Mouse (Mus musculus): ENCODE measurements around the gene Ldlrad3. TPM values are rescaled to one million over a fixed set of nuclear protein-coding genes. Genes with fewer than 3 reads are reported as not detected.

The Ldlrad3 gene
- polyA plus RNA-seq, 1 experiment: 9.8 TPM

DNA sequence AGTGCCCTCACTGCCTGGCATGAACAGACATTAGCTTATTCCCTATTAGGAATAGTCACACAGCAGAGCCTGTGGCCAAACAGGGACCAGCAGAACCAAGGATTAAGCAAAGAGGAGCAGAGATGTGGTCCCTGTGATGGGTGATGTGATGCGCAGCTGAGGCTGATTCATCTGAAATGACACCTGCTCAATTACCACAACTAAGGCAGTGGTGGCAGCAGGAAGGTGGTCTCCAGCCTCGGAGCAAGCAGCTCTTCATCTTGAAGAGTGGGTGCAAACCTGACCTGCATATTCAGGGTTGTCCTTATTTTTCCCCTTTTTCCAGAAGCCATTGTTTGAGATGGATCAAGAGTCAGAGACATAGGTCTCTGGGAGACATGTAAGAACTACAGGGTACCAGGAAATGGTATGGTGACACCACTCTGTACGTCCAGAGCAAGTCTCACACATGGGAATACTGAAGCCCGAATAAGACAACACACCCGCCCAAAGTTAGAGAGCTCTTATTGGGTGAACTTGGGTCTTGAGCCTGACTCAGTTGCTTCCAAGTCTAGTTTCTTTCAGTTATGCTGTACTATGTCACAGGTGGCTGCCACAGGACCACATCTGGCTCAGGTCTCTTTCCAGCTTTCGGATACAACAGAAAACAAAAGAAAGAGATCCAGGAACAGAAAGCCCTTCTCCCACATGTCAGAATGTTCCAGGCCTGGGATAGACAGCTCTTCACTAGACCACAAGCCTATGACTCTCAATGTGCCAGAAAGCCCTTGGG is 112.7 kb downstream of the Ldlrad3 start:
- DNase-seq (ENCODE audit: low read depth): no peak

DNA sequence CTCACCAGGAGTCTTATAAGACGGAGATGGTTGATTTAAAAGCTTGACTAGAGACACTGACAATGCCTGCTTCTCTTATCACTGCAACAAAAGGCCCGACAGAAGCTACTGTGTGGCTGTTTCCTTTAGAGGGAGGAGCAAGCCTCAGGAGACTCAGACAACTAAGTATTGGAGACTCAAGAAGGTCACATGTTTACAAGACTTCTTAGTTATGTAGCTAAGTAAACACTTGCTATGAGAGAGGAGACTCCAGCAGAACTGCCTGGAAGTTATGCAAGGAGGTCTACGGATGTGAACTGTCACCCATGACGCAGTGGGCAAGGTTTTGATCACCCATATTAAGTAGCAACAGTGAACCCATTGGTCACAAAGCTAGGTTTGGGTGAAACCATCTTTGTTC is 113.3 kb downstream of the Ldlrad3 start:
- DNase-seq (ENCODE audit: low read depth): no peak

DNA sequence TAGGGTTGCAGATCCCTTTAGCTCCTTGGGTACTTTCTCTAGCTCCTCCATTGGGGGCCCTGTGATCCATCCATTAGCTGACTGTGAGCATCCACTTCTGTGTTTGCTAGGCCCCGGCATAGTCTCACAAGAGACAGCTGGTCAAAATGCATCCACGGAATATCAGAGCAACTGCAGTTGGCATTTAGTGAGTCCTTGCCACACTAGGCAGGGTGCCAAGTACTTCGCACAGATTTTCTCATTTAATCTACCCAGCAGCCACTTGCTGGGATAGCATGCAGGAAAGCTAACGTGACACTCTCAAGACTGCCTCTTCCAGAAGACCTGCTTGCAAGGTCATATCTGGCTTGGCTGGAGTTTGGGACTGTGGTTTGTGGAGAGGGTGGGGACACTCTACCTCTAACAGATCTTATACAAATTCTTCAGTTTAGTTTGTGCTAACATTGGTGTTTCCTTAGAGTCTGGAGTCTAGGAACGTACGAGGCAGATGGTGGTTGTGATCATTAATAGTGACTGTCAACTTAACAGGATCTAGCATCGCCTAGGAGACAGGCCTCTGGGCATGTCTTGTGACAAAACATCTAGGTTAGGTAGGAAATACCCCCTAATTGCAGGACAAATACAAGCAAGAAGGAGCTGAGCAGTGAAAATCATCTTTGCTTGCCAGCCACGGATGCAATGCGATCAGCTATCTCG is 115.0 kb downstream of the Ldlrad3 start:
- DNase-seq (ENCODE audit: low read depth): no peak

DNA sequence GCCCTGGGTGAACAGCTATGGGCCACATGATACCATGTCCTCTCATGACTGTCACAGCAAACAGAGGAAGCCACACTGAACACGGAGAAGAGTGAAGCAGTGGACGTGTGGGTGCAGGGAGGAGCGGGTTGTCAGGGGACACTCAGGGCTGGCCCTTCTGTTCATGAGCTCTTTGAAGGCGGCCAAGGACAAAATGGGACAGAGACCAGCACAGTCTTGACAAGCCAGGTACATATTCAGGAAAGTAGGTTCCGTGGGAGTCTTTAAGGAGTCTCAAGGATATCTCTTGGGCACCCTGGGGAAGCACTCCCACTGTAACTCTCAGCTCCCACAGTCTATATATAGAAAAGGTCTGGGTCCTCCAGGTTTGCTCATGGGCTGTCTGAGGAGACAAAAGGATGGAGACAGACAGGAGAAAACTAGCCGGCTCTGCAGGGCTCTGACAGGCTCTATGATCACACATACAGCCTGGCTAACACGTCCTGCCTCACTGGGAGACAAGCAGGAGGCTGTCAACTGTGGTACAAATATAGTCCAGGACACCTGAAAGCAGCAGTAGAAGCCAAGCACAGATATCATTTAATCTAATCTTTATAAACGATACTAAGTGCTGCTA is 121.3 kb downstream of the Ldlrad3 start:
- no peak for DNase-seq (ENCODE audit: low read depth)

DNA sequence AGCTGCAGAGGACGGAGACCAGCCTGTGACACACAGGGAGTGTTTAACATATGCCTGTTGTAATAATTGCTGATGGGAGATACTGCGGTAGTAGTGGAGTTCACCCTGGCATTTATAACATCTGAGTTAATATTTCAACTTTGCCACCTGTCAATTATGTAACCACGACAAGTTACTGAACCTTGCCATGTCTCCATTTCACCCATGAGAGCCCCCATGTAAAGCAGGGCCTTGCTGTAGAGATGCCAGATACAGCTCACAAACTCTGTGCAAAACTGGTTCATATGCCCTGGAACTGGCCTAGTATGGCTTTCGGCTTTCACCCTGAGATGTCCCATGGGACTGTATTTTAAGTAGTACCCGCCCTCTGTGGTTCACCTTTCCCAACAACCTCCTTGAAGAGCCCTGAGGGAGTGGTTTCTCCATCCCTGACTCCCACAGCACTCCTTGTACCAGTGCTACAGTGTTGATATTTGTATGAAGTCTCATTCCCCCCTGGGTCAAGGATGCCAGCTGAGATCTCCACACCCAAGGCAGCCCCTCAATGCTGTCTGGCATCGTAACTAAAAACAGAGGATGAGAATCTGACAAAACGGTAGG is 122.2 kb downstream of the Ldlrad3 start:
- no peak for DNase-seq (ENCODE audit: low read depth)

DNA sequence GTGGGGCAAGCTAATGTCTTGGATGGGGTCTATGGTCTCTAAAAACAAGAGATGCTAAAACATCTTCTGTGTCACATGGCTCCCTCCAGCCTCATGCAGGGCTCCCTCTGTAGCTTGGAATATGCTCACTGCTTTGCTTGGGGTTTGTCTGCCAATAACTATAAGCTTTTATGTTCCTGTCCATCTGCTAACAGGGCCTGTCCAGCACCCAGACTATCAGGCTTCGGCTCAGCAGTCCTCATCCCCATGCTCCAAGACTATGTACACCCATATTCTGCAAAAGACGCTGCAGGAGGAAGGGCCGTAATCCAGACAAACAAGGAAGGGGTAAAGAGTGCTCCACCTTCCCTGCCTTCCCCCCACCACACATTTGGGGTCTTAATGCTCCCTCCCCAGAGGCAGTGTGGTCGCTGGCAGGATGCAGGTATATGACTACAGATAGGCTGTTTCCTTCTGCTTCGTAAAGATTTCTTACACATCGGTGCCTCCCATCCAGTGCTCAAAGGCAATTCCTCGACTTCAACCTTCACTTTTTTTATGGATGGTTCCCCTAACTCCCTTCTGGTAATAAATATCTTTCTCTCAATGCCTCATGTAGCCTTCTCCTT is 123.2 kb downstream of the Ldlrad3 start:
- DNase-seq (ENCODE audit: low read depth): no peak

DNA sequence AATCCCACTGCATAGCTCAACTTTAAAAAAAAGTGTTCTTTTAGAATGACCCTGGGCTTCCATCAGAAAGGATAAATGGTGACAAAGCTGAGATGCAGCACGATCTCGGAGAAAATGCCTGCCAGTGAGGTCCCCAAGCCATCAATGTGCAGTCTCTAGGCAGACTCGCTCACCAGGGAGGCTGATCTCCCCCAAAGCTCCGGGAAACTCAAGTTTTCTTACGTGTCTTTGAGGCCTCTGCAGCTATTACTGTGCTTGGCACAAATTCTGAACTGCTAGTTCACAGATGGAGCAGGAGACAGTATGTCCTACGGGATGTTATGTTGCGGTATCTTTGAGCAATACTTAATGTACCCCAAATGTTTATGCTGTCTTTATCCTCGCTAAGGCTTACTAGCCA is 124.3 kb downstream of the Ldlrad3 start:
- no peak for DNase-seq (ENCODE audit: low read depth)

DNA sequence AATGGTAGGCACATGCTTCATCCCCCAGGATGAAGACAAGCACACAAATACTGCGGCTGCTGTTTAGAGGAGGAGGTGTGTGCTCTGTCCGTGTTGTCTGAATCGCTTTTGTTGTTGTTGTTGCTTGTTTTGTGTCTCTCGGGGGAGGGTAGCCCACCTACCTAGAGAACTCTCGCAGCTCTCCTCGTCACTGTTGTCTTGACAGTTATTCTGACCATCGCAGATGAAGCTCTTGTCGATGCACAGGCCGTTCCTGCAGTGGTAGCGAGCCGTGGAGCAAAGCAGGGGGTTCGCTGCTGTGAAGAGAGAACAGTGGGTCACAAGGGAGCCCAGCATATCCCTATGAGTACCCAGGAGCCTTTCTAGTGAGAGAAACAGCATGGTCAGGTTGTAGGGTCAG is 128.4 kb downstream of the Ldlrad3 start:
- DNase-seq (ENCODE audit: low read depth): no peak

DNA sequence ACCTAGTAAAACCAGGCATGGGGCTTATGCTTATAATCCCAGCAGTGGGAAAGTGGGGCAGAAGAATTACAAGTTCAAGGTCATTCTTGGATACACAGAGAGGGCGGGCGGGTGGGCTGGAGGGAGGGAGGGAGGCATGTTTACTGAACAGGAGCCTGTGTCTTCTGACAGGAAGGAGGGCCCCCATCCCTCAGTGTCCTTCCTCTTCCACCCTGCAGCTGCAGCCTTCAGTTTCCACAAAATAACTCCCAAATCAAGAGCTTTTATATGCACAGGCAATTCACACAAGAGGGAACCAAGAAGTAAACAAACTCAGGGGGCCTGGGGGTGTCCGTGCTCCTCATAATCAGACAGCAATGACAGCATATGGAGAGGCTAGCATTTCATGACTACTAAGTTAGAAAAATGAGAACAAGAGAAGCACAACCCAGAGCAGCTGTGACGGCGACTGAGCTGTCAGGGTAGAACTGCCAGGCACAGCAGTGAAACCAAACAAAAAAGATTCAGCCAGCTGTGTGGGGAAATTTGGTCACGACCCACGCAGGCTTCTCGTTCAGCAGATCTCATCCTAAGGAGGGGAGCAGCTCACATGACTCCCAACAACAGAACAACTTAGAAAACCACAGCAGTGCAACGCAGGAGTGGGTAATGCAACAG is 129.0 kb downstream of the Ldlrad3 start:
- no peak for DNase-seq (ENCODE audit: low read depth)

DNA sequence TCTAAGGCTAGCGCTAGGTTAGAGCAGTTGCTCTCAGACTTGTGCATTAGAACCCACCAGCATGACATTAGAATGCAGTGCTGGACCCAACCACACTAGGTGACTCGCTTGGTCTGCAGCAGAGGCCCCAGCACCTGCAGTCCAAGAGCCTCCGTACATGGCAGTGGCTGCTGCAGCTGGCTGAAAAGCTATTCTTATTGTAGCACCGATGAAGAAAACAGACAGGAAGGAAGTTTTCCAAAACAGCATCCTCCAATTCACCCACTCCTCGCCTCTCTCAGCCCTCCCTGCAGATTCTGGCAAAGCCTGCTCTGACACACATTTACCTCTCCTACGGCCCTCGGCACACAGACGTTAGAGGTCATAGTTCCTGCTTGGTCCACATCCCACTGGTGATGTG is 130.0 kb downstream of the Ldlrad3 start:
- DNase-seq (ENCODE audit: low read depth): no peak

DNA sequence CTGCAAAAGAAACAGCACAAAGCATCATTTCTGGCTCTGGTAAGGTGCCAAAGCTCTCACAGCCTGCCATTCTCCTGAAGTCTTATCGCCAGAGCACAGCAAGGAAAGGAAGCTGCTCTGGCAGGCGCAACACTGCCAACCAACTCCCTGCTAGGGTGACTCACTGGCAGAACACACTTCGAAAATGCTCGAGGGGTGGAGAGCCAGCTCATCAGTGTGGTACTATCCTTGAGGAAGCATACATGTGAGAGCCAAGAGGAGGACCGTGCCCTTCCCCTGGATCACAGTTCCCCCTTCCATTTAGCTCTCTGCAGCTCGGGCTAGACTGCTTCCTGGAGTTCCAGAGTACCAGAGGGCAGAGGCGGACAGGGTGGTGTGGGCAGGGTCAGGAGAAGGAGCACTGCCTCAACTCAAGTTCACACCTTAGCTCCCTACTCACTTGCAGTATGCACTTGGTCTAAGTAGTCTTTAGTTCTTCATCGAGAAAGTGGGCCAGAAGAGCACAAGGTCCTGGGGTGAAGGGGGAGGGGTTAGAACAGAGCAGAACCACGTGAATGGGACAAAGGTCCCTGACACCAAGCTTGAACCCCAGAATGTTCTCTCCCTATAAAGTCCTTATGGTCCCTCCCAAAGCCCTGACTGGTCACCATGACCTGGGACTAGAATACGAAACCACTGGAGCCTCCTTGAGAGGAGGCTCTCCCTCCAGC is 133.1 kb downstream of the Ldlrad3 start:
- DNase-seq (ENCODE audit: low read depth): no peak

DNA sequence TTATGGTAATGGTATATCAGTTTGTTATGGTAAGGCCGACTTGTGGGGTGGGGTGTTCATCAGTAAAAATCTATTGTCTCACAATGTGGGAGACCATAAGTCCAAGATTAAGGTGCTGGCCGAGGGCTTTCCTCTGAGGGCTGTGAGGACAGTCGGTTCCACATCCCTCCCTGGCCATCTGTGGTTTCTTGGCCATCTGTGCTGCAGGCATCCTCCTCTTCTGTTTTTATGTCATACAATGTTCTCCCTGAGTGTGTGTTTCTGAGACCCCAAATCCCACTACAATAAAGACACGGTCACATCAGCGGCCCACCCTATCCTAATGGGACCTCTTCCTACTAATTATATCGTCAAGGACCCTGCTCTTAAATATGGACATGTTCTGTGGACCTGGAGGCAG is 133.8 kb downstream of the Ldlrad3 start:
- no peak for DNase-seq (ENCODE audit: low read depth)

DNA sequence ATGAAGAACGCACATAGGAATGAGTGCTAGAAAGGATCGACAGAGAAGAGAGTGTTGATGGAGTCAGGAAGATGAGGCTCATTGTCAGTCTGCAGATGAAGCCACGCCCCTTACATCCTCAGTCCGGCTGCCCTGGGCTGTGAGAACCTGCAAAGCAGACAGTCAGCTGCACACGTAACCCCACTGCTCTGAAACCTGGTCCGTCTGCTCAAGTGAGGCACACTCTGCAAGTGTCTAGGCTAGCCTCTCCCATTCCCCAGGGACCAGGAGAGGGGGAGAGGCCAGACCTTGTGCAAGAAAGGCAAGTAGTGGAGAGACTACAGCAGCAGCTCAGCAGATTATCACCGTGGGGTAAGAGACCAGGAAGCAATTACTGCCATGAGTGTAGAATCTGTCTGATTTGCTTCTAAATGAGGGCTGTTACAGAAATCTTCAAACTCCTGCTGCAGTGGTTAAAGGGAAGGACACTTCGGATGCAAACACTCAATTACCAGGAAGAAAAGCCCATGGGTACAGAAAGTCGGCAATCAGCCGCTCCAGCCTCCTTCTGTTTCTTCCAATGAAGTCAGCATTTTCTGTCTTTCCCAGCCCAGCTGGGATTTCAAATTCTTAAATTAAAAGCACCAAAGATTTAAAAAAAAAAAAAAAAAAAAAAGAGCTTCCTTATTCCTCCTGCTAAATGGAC is 136.2 kb downstream of the Ldlrad3 start:
- no peak for DNase-seq (ENCODE audit: low read depth)

DNA sequence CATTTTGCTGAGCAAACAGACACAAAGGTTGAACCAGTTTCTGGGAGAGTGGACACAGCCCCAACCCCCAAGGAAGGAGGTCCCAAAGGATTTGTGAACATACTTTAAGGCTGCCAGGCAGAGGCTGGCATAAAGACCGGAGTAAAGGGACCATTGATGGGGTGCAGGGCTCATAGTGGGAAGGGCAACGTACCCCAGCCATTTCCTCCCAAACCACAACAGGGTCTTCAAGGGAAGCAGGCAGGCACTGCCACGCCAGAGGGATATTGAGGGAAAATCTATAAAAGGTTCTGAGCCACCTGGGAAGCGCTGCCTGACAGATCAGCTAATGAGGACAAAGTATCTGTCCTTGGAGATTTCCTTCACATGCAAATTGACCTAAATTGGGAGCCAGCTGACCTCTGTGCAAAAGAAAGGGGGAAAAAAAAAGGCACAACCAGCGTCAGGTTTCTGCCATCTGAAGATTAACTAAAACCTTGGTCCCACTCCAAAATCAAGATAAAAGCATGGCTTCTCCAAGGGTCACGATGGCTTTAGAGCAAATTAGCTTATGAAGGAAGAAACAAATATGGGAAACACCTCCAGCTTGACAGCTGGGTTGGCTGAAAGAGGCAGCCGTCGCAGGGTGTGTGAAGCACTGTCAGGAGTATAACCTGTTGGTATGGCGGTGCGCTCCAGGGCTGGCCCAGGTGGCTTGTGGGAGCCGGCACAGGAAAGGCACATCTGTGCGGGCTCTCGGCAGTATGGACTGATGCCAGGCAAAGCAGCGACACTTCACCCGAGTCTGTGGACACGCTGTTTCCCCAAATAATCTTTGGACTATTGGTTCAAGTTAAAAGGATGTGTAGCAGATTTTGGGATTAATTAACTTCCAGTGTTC is 137.6 kb downstream of the Ldlrad3 start:
- no peak for DNase-seq (ENCODE audit: low read depth)

DNA sequence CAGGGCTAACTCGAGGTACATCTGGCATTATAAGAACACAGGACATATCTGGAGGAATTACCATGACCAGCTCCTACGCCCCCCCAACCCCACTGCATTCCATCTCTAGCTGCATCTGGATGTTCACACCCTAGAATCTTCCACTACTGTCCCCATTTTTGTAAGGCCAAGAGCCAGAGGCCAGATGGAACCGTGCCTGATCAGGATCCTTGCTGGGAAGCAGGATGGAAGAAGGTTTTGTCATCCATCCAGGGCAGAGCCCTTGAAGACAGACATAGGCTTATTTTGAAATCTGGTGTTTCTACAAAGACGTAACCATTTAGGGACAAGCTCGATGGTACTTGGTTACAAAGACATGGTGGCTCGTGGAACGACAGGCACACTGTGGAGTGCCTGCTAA is 139.7 kb downstream of the Ldlrad3 start:
- no peak for DNase-seq (ENCODE audit: low read depth)

DNA sequence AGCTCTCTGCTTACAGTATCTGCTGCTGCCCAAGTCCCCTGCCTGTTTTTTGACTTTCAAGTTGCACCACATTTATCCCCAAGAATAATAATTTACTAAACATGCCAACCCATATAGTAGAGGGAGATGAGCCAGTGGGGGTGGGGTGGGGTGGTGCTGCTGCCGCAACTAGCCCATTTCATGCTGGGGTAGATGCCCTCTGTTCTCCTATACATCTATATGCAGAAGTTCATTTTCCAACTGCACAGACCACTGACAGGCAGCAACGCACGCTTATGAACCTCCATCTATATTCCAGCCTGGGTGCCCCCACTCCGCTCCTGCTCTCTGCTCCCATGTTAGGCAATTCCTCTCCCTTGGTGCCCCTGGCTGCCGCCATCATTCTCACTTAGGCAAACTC is 145.7 kb downstream of the Ldlrad3 start:
- no peak for DNase-seq (ENCODE audit: low read depth)

DNA sequence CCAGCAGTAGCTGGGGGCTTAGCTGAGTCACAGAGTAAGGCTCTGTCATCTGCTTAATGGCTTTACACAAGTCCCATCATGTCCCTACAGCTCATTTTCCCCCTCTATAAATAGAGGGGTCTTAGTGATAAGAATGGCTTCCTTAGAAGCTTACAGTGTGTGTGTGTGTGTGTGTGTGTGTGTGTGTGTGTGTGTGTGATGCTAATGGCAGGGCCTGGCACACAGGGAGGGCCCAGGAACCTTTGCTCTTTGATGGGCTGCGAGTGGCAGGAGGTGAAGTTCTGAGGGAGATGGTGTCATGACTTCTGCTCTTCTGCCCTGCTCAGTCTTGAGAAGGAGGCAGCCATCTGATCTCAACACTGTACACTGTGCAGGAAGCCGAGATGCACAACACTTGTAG is 146.2 kb downstream of the Ldlrad3 start:
- no peak for DNase-seq (ENCODE audit: low read depth)

DNA sequence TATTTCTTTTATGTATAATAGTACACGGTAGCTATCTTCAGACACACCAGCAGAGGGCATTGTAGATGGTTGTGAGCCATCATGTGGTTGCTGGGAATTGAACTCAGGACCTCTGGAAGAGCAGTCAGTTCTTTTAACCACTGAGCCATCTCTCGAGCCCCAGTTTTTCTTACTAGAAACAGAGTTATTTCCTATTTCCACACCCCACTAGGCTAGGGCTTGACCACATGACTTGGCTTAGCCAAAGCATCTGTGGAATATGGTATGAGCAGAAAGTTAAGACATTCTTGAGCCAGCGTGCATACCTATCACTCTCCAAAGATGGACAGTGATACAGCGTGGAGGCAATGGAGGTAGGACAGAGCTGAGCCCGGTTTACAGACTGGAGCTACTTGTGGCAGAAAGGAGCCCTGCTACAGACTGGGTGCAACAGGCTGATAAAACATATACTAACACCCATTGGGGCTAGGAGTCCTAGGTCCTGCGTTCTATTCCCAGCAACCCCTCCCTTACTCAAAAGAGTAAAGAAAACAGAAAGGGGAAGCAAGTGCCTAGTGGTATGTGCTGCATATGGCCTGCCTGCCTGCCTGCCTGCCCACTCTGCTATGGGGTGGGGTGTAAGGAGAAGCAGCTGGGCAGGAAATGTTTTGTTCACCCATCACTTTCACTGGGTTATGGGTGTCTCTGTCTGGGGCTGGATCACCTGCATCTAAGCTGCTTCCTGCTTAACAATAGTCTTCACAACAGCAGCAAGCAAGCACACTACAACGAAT is 147.1 kb downstream of the Ldlrad3 start:
- no peak for DNase-seq (ENCODE audit: low read depth)
